Mouse (Mus musculus): ENCODE data around the gene Fzd2. TPM values are rescaled to one million over a fixed set of nuclear protein-coding genes. Genes with fewer than 3 reads are reported as not detected.

Gene Fzd2
- total and polyA plus RNA-seq, 3 experiments, result not detected

GRCm38 (mm10) chr11:102580034-102580330 is 24.2 kb upstream of the Fzd2 start:
- Histone ChIP-seq H3K36me3 (ENCODE audit: control insufficient read depth in 1 of 2, insufficient read depth in 2 of 2, low read length in 2 of 2) (peaks cover 0 to 6% of the 10 kb centered on the region in 2 experiments; a peak in 2 of 4 replicates), H3K79me2 (ENCODE audit: control insufficient read depth, insufficient read depth, low read length, poor library complexity) (no peaks in the 10 kb centered on the region; the same call in 1 of the 2 replicates), H3K9ac (ENCODE audit: control insufficient read depth, low read depth, low read length, poor library complexity, severe bottlenecking) (no peak overlapping the region), H3K27ac (ENCODE audit: control insufficient read depth, low read depth, low read length) (no peak overlapping the region), H3K27me3 (ENCODE audit: control insufficient read depth in 1 of 2, insufficient read depth in 2 of 2, low read length in 2 of 2) (peaks cover 16 to 32% of the 10 kb centered on the region in 2 experiments), H3K9me3 (replicated peaks; ENCODE audit: insufficient read depth, low read length) (no peaks in the 10 kb centered on the region), H3K4me3 (ENCODE audit: control insufficient read depth in 1 of 2, insufficient read depth in 1 of 2, low read depth in 2 of 2, low read length in 2 of 2) (no peak overlapping the region), H3K4me1 (ENCODE audit: control insufficient read depth in 1 of 2, insufficient read depth in 2 of 2, low read length in 2 of 2) (peaks cover 2 to 3% of the 10 kb centered on the region in 2 experiments; a peak in 2 of 4 replicates)
- TF ChIP-seq ETS1 (IDR thresholded peaks at IDR 0.05; ENCODE audit: low read depth, low read length) (no peak), MXI1 (IDR thresholded peaks at IDR 0.05; ENCODE audit: low read depth, low read length) (no peak), RCOR1 (IDR thresholded peaks at IDR 0.05; ENCODE audit: low read depth, low read length) (no peak), GATA1 (IDR thresholded peaks at IDR 0.05; ENCODE audit: low read depth, low read length) (no peak), KAT2A (conservative IDR thresholded peaks at IDR 0.05; ENCODE audit: low read depth, low read length) (no peak), ZMIZ1 (IDR thresholded peaks at IDR 0.05; ENCODE audit: low read depth, low read length) (no peak), NELFE (IDR thresholded peaks at IDR 0.05; ENCODE audit: low read depth, low read length) (no peak), TAL1 (IDR thresholded peaks at IDR 0.05; ENCODE audit: low read length) (no peak)
- no peak for DNase-seq (ENCODE audit: low read depth, low spot score)

GRCm38 (mm10) chr11:102581281-102582015 is 22.7 kb upstream of the Fzd2 start:
- TF ChIP-seq USF1 (IDR thresholded peaks at IDR 0.05; ENCODE audit: low read depth, low read length) (no peak), TAL1 (IDR thresholded peaks at IDR 0.05; ENCODE audit: low read length) (no peak), MAZ (IDR thresholded peaks at IDR 0.05; ENCODE audit: low read depth, low read length) (no peak), KAT2A (conservative IDR thresholded peaks at IDR 0.05; ENCODE audit: low read depth, low read length) (no peak), EP300 (IDR thresholded peaks at IDR 0.05; ENCODE audit: low read depth in 1 of 2, low read length in 2 of 2) (no peak), CHD1 (IDR thresholded peaks at IDR 0.05; ENCODE audit: low read depth, low read length) (no peak), POLR2A (IDR thresholded peaks at IDR 0.05; ENCODE audit: control insufficient read depth in 1 of 2, insufficient read depth in 1 of 2, low read depth in 1 of 2, low read length in 2 of 2, poor library complexity in 1 of 2) (no peak), BHLHE40 (IDR thresholded peaks at IDR 0.05; ENCODE audit: borderline replicate concordance, low read depth, low read length) (no peak)
- Histone ChIP-seq H3K4me3 (ENCODE audit: control insufficient read depth in 1 of 2, insufficient read depth in 1 of 2, low read depth in 2 of 2, low read length in 2 of 2) (no peak overlapping the region), H3K79me2 (ENCODE audit: control insufficient read depth, insufficient read depth, low read length, poor library complexity) (no peaks in the 10 kb centered on the region; the same call in 1 of the 2 replicates), H3K9me3 (replicated peaks; ENCODE audit: insufficient read depth, low read length) (no peaks in the 10 kb centered on the region), H3K27ac (ENCODE audit: control insufficient read depth, low read depth, low read length) (no peak overlapping the region), H3K27me3 (ENCODE audit: control insufficient read depth in 1 of 2, insufficient read depth in 2 of 2, low read length in 2 of 2) (peaks cover 22 to 35% of the 10 kb centered on the region in 2 experiments), H3K9ac (ENCODE audit: control insufficient read depth, low read depth, low read length, poor library complexity, severe bottlenecking) (no peak overlapping the region), H3K4me1 (ENCODE audit: control insufficient read depth in 1 of 2, insufficient read depth in 2 of 2, low read length in 2 of 2) (no peaks in the 10 kb centered on the region), H3K36me3 (ENCODE audit: control insufficient read depth in 1 of 2, insufficient read depth in 2 of 2, low read length in 2 of 2) (peaks cover 0 to 3% of the 10 kb centered on the region in 2 experiments; a peak in 1 of 4 replicates)
- no peak for DNase-seq (ENCODE audit: low read depth, low spot score)

Measured in MEL (cell line).